Mouse (Mus musculus) cerebellum, adult 2 months (tissue): Measurements from ENCODE around the gene Grifin. TPM values are rescaled to one million over a fixed set of nuclear protein-coding genes. Genes with fewer than 3 reads are reported as not detected.
A peak's percentile ranks its signal among the peaks of the same experiment; 100 is the strongest.

Experiments used
- DNase-seq, 2 experiments: peaks; one replicate each; pipeline ENCODE4 v3.0.0; 2021
- H3K27ac ChIP-seq: fragments of 200-500 bp; 2 replicates; pipeline ENCODE4 v1.5.1; 2012; ENCODE audit warnings: low read length, control low read depth, inconsistent platforms; ENCODE audit not compliant: insufficient read depth
- H3K27me3 ChIP-seq: fragments of 200-500 bp; 2 replicates; pipeline ENCODE4 v1.6.1; 2012; ENCODE audit warnings: inconsistent platforms, mild to moderate bottlenecking, low read length, moderate library complexity; ENCODE audit not compliant: control insufficient read depth, insufficient read depth
- H3K4me1 ChIP-seq: fragments of 200-500 bp; 2 replicates; pipeline ENCODE4 v1.6.1; 2011; ENCODE audit warnings: low read length; ENCODE audit not compliant: control insufficient read depth, insufficient read depth
- H3K4me3 ChIP-seq: fragments of 200-500 bp; replicated peaks from 2 replicates; pipeline ENCODE3; 2011; ENCODE audit warnings: mild to moderate bottlenecking, low read depth, low read length, control low read depth; ENCODE audit not compliant: insufficient read depth
- CTCF ChIP-seq: fragments of 200-500 bp; IDR thresholded peaks from 2 replicates; pipeline ENCODE4 v1.5.1; 2011; ENCODE audit warnings: low read depth, mild to moderate bottlenecking, control low read depth, low read length, moderate library complexity, borderline replicate concordance; ENCODE audit not compliant: insufficient read depth
- POLR2A ChIP-seq: fragments of 200-500 bp; IDR thresholded peaks from 2 replicates; pipeline ENCODE4 v1.6.1; 2011; ENCODE audit warnings: low read length, control low read depth, borderline replicate concordance; ENCODE audit not compliant: insufficient read depth
- WGBS: fragments of 180-500 bp; shearing (Covaris S2); methylation state at CpG from one replicate; pipeline ENCODE4 v1.1.7; 2018; 5-methylcytosine and 5-hydroxymethylcytosine counted together
- polyA plus RNA-seq: library from polyadenylated mRNA; depleted of rRNA; stranded (reverse); fragments of >200 nt; gene quantifications from 2 replicates; pipeline ENCODE4 v1.2.3, GENCODE M21; 2012

Grifin gene
- polyA plus RNA-seq, 1 experiment: 0.82 TPM

- Histone ChIP-seq H3K4me3 (no peak overlapping the region), H3K27ac (no peak overlapping the region), H3K27me3 (no peaks in the 10 kb centered on the region), H3K4me1 (no peaks in the 10 kb centered on the region)
- no peak for TF ChIP-seq POLR2A
- no peak for TF ChIP-seq CTCF
- WGBS: 42% methylated on average over 4 of the region's 4 CpGs
- no peak for DNase-seq
These were observed 6.3 kb upstream of the Grifin start for GRCm38 (mm10) chr5:140571201-140571600.

DNA sequence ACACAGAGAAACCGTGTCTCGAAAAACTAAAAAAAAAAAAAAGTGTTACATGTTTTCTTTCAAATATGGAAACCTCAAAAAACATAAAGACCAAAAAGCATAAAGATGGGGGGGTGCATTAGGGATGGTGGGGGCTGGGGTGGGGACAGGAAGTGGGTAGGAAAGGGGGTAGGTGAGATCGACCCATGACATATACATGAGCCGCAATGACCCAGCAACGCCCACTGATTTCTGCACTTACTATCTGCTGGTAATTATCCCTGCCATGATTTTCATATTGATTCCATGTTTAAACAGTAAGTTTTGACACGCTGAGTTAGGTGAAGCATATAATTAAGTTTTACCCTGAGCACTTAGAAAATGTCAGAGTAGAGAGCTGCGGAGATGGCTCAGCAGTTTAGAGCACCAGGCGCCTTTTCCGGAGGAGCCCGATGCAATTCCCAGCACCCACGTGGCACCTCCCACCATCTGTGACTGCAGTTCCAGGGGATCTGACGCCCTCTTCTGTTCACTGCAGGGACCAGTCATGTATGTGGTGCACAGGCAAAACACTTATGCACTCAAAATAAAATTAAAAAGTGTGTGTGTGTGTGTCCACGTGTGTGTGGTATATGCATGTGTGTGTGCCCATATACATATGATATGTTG is 5.5 kb upstream of the Grifin start:
- Histone ChIP-seq H3K4me3 (no peak overlapping the region), H3K27me3 (no peaks in the 10 kb centered on the region), H3K4me1 (no peaks in the 10 kb centered on the region), H3K27ac (no peak overlapping the region)
- TF ChIP-seq POLR2A: no peak
- TF ChIP-seq CTCF: no peak
- no peak for DNase-seq
- 91% methylated on average over 13 of the region's 13 CpGs for WGBS

- no peak overlapping the region for H3K27ac ChIP-seq
- 82% methylated on average over 16 of the region's 16 CpGs for WGBS
- no peak for DNase-seq
- H3K4me1 ChIP-seq: no peaks in the 10 kb centered on the region
- TF ChIP-seq CTCF (no peak), POLR2A (no peak)
- no peaks in the 10 kb centered on the region for H3K27me3 ChIP-seq
- no peak overlapping the region for H3K4me3 ChIP-seq
These were observed 4.2 kb upstream of the Grifin start for GRCm38 (mm10) chr5:140569032-140569595.

DNA sequence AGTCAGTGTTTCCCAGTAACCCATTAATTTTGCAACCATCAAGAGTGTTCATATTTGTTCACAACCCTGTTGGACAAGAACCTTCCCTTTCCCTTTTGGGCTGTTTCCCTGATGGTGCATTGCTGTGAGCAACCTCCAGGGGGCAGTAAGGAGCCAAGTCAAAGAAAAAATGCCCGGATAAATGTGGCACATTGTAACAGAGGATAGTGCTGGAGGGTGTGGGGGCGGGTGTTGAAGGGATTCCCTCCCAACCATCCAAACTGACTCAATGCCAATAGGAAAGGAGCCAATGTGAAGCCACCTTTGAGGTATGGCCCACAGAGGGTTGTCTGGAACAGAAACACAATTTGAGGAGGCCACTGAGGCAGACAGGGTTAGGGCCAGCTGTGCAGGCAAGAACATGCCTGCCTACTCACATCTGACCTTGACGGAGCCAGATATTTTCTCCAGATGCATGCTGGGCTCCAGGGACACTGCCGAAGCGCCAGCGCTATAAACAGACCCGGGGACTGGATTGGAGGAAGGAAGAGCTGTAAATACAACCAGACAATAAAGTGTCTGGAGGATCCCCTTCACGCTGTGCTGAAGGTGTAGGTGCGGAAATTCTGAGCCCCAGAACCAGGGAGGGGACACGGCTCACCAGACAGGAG is 3.6 kb upstream of the Grifin start:
- TF ChIP-seq CTCF (peak; percentile 80), POLR2A (no peak)
- peak; percentile 43 to 66 for DNase-seq
- Histone ChIP-seq H3K4me1 (no peaks in the 10 kb centered on the region), H3K27ac (no peak overlapping the region), H3K4me3 (no peak overlapping the region), H3K27me3 (no peaks in the 10 kb centered on the region)
- 28% methylated on average over 10 of the region's 10 CpGs for WGBS

GRCm38 (mm10) chr5:140567751-140568150 is 2.9 kb upstream of the Grifin start:
- TF ChIP-seq CTCF: no peak
- no peak for TF ChIP-seq POLR2A
- Histone ChIP-seq H3K4me3 (no peak overlapping the region), H3K27me3 (no peaks in the 10 kb centered on the region), H3K4me1 (no peaks in the 10 kb centered on the region), H3K27ac (no peak overlapping the region)
- DNase-seq: no peak
- WGBS: 81% methylated on average over 5 of the region's 5 CpGs

- WGBS: 21% methylated on average over 11 of the region's 11 CpGs
- Histone ChIP-seq H3K27me3 (no peaks in the 10 kb centered on the region), H3K27ac (no peak overlapping the region), H3K4me3 (no peak overlapping the region), H3K4me1 (no peaks in the 10 kb centered on the region)
- peak; percentile 17 to 23 for DNase-seq
- TF ChIP-seq CTCF: no peak
- TF ChIP-seq POLR2A: no peak
These were observed 2.5 kb upstream of the Grifin start for GRCm38 (mm10) chr5:140567321-140567720.

DNA sequence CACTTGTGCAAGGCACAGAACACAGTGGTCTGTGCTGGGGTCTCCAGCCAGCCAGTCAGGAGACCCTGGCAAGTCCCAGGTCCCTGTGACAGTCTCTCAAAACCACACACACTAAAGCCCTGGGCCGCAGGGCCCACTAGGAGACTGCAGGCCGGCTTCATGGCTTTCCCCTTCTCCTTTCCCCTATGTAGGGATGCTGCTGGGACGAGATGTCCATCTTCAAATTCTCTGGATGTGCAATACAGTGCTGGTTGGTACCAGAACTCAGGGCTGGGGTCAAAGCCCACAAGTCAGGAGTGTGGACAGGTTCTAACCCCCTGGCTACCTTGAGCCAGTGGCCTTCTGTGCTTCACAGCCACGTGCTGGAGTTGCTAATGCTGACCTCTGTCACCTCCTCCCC is 1.4 kb upstream of the Grifin start:
- Histone ChIP-seq H3K4me1 (no peaks in the 10 kb centered on the region), H3K4me3 (no peak overlapping the region), H3K27me3 (no peaks in the 10 kb centered on the region), H3K27ac (no peak overlapping the region)
- no peak for TF ChIP-seq CTCF
- TF ChIP-seq POLR2A: no peak
- no peak for DNase-seq
- 91% methylated on average over 4 of the region's 4 CpGs for WGBS

DNA sequence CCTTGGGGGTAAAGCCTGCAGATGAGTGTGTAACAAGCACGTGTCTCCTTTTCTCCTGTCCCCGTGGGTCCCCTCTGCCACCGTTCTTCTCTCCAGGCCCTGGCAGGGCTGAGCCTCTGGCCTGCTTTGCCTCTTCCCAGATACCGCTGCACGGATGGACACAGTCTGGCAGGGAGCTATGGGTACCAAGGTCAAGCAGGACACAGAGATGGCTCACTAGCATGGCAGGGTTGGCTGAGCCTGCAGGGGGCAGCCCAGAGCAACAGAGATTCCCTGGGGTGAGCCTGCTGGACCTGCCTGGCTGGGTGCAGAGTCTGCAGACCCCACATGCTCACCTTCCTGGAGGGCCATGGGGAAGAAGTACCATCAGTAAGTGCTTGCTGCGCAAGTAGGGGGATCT is 985 bp upstream of the Grifin start:
- DNase-seq: peak; percentile 21 to 25
- H3K27me3 ChIP-seq: no peaks in the 10 kb centered on the region
- TF ChIP-seq CTCF (0 out of 2 replicates have a peak, but pooled peaks have one; percentile 14), POLR2A (no peak)
- 46% methylated on average over 6 of the region's 6 CpGs for WGBS
- no peaks in the 10 kb centered on the region for H3K4me1 ChIP-seq
- no peak overlapping the region for H3K27ac ChIP-seq
- no peak overlapping the region for H3K4me3 ChIP-seq
